Mouse (Mus musculus): ENCODE results near the gene Mrtfb. TPM values are rescaled to one million over a fixed set of nuclear protein-coding genes. Genes with fewer than 3 reads are reported as not detected.

Mrtfb gene
- polyA plus RNA-seq, 1 experiment from 2014 or later, result 19.1 TPM

DNA sequence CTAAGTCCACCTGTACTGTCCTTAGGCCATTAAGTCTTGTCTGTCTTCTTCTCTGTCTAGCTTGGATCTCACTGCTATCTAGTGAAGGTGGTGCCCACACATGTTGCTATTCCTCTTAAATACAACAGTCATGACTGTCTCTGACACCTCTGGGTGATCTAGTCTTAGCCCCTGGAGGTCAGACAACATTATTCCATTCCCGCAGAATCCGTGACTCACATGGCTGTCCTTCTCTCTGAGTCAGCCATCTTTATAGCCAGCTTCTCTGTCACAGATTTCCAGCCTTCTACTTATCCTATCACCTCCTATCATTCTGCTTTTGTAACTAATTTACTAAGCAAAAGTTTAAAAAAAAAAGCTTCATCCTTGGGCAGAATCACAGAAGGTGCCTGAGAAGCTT, 125.5 kb downstream of the Mrtfb start:
- Histone ChIP-seq H3K36me3 (ENCODE audit: control insufficient read depth, insufficient read depth, low read length) (no peaks in the 10 kb centered on the region; the same call in 1 of the 2 replicates), H3K9me3 (ENCODE audit: control insufficient read depth, low read length) (no peaks in the 10 kb centered on the region), H3K27me3 (ENCODE audit: control insufficient read depth, insufficient read depth, low read length) (no peaks in the 10 kb centered on the region), H3K9ac (ENCODE audit: low read length) (no peak overlapping the region), H3K27ac (ENCODE audit: low read depth, low read length) (no peak overlapping the region), H3K4me1 (ENCODE audit: control insufficient read depth, insufficient read depth, low read length) (no peaks in the 10 kb centered on the region), H3K4me2 (no peak overlapping the region), H3K4me3 (ENCODE audit: low read depth, low read length) (no peak overlapping the region)
- DNase-seq (ENCODE audit: low spot score, missing footprints) (peak; percentile 28), ATAC-seq (ENCODE audit: low FRiP score) (no peak)
- WGBS, result 96% methylated on average over 2 of the region's 2 CpGs

DNA sequence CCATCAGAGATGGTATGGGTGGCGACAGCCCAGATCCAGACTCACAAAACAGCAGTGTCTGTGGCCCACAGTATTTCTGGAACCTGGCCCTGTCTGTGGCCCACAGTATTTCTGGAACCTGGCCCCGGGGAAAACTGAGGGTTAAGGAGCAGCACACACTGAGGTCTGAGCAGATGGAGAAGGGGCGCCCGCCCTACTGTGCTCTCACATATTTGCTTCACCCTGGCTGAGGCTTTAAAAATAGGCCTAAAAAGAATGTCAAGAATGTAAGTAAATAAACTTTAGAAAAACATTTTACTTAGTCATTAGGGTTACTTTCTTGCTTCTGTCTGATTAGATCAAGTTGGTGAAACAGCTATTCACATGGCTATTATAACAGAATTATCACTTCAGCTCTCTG, 131.0 kb downstream of the Mrtfb start:
- 91% methylated on average over 4 of the region's 4 CpGs for WGBS
- no peaks in the 10 kb centered on the region; the same call in 1 of the 2 replicates for H3K36me3 ChIP-seq (ENCODE audit: control insufficient read depth, insufficient read depth, low read length)
- no peak overlapping the region for H3K4me2 ChIP-seq
- DNase-seq (ENCODE audit: low spot score, missing footprints), result no peak
- no peaks in the 10 kb centered on the region for H3K4me1 ChIP-seq (ENCODE audit: control insufficient read depth, insufficient read depth, low read length)
- no peaks in the 10 kb centered on the region for H3K9me3 ChIP-seq (ENCODE audit: control insufficient read depth, low read length)
- H3K4me3 ChIP-seq (ENCODE audit: low read depth, low read length), result no peak overlapping the region
- H3K27me3 ChIP-seq (ENCODE audit: control insufficient read depth, insufficient read depth, low read length), result no peaks in the 10 kb centered on the region
- no peak for ATAC-seq (ENCODE audit: low FRiP score)
- no peak overlapping the region for H3K9ac ChIP-seq (ENCODE audit: low read length)
- H3K27ac ChIP-seq (ENCODE audit: low read depth, low read length), result no peak overlapping the region

GRCm38 (mm10) chr16:13400375-13400774, 144.1 kb downstream of the Mrtfb start:
- peaks cover 9% of the 10 kb centered on the region for H3K36me3 ChIP-seq (ENCODE audit: control insufficient read depth, insufficient read depth, low read length)
- ATAC-seq (ENCODE audit: low FRiP score), result no peak
- 79% methylated on average over 2 of the region's 2 CpGs for WGBS
- no peak overlapping the region for H3K9ac ChIP-seq (ENCODE audit: low read length)
- H3K9me3 ChIP-seq (ENCODE audit: control insufficient read depth, low read length), result no peaks in the 10 kb centered on the region
- no peaks in the 10 kb centered on the region for H3K4me1 ChIP-seq (ENCODE audit: control insufficient read depth, insufficient read depth, low read length)
- H3K4me2 ChIP-seq, result no peak overlapping the region
- H3K27me3 ChIP-seq (ENCODE audit: control insufficient read depth, insufficient read depth, low read length), result no peaks in the 10 kb centered on the region
- H3K4me3 ChIP-seq (ENCODE audit: low read depth, low read length), result no peak overlapping the region
- no peak overlapping the region for H3K27ac ChIP-seq (ENCODE audit: low read depth, low read length)
- no peak for DNase-seq (ENCODE audit: low spot score, missing footprints)

DNA sequence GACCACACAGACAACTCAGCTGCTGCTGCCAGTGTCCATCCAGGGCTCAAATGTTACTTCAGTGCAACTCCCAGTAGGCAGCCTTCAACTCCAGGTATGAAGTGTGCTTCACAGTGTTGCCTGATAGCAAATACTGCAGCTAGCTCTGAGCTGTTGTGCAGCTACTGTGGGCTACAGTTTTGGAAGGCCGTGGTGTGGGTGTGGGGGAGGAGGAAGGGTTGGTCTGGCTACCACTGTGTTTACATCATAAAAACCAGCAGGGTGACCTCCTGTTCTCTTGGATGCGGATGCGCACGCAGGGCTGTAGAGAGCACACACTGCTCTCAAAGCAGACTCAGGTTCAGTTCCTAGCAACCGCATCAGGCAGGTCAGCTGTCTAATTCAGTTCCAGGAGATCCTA, 145.3 kb downstream of the Mrtfb start:
- Histone ChIP-seq H3K27me3 (ENCODE audit: control insufficient read depth, insufficient read depth, low read length) (no peaks in the 10 kb centered on the region), H3K4me3 (ENCODE audit: low read depth, low read length) (no peak overlapping the region), H3K9ac (ENCODE audit: low read length) (no peak overlapping the region), H3K9me3 (ENCODE audit: control insufficient read depth, low read length) (no peaks in the 10 kb centered on the region), H3K4me1 (ENCODE audit: control insufficient read depth, insufficient read depth, low read length) (no peaks in the 10 kb centered on the region), H3K36me3 (ENCODE audit: control insufficient read depth, insufficient read depth, low read length) (peaks cover 9% of the 10 kb centered on the region), H3K4me2 (no peak overlapping the region), H3K27ac (ENCODE audit: low read depth, low read length) (no peak overlapping the region)
- 90% methylated on average over 5 of the region's 5 CpGs for WGBS
- ATAC-seq (ENCODE audit: low FRiP score), result no peak
- DNase-seq (ENCODE audit: low spot score, missing footprints), result no peak

DNA sequence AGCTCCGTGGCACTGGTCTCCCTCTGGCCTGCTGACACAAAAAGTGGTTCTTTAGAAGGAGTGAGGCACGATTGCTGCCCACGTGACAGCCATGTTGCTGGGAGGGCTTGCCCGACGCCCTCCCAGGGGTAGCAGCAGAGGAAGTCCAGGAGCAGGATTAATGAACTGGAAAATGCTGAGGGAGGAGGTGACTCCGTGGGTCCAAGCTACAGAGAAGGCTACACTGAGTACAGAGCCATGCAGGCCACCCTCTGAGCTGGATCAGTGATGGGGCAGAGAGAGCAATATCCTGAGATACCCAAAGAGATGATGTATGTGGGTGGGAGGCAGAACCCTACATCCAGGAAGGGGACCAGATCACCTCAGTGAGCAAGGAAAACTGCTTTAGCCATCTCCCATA, 148.4 kb downstream of the Mrtfb start:
- no peaks in the 10 kb centered on the region for H3K4me1 ChIP-seq (ENCODE audit: control insufficient read depth, insufficient read depth, low read length)
- H3K4me3 ChIP-seq (ENCODE audit: low read depth, low read length), result no peak overlapping the region
- no peak overlapping the region for H3K27ac ChIP-seq (ENCODE audit: low read depth, low read length)
- DNase-seq (ENCODE audit: low spot score, missing footprints), result no peak
- H3K4me2 ChIP-seq, result no peak overlapping the region
- 90% methylated on average over 6 of the region's 6 CpGs for WGBS
- no peak overlapping the region for H3K9ac ChIP-seq (ENCODE audit: low read length)
- H3K27me3 ChIP-seq (ENCODE audit: control insufficient read depth, insufficient read depth, low read length), result no peaks in the 10 kb centered on the region
- ATAC-seq (ENCODE audit: low FRiP score), result no peak
- H3K9me3 ChIP-seq (ENCODE audit: control insufficient read depth, low read length), result no peaks in the 10 kb centered on the region
- peaks cover 3% of the 10 kb centered on the region; the same call in 1 of the 2 replicates for H3K36me3 ChIP-seq (ENCODE audit: control insufficient read depth, insufficient read depth, low read length)

DNA sequence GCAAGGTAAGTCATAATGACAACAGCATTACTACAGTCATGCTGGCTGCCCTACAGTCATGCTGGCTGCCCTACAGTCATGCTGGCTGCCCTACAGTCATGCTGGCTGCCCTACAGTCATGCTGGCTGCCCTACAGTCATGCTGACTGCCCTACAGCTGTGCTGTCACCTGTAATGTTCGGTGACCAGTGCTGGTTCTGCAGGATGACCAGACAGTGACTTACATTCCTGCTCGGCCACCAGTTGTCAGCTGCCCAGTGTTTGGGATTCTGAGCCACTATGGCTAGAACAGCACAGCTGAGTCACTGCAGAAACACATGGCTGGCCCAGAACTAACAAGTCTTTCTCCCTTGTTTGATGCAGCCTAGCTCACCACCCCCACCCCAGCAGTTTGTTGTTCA, 149.1 kb downstream of the Mrtfb start:
- Histone ChIP-seq H3K9me3 (ENCODE audit: control insufficient read depth, low read length) (no peaks in the 10 kb centered on the region; the same call in 1 of the 2 replicates), H3K4me2 (no peak overlapping the region), H3K9ac (ENCODE audit: low read length) (no peak overlapping the region), H3K4me3 (ENCODE audit: low read depth, low read length) (no peak overlapping the region), H3K27ac (ENCODE audit: low read depth, low read length) (no peak overlapping the region), H3K27me3 (ENCODE audit: control insufficient read depth, insufficient read depth, low read length) (no peaks in the 10 kb centered on the region), H3K4me1 (ENCODE audit: control insufficient read depth, insufficient read depth, low read length) (no peaks in the 10 kb centered on the region), H3K36me3 (ENCODE audit: control insufficient read depth, insufficient read depth, low read length) (peaks cover 2% of the 10 kb centered on the region; the same call in 1 of the 2 replicates)
- DNase-seq (ENCODE audit: low spot score, missing footprints) (no peak), ATAC-seq (ENCODE audit: low FRiP score) (no peak)
- WGBS, result 94% methylated on average over 2 of the region's 2 CpGs

GRCm38 (mm10) chr16:13409530-13410163, 153.4 kb downstream of the Mrtfb start:
- Histone ChIP-seq H3K9me3 (ENCODE audit: control insufficient read depth, low read length) (no peaks in the 10 kb centered on the region; the same call in 1 of the 2 replicates), H3K9ac (ENCODE audit: low read length) (no peak overlapping the region), H3K4me1 (ENCODE audit: control insufficient read depth, insufficient read depth, low read length) (no peaks in the 10 kb centered on the region), H3K4me3 (ENCODE audit: low read depth, low read length) (no peak overlapping the region), H3K27me3 (ENCODE audit: control insufficient read depth, insufficient read depth, low read length) (no peaks in the 10 kb centered on the region), H3K27ac (ENCODE audit: low read depth, low read length) (no peak overlapping the region), H3K36me3 (ENCODE audit: control insufficient read depth, insufficient read depth, low read length) (peaks cover 8% of the 10 kb centered on the region; the same call in 1 of the 2 replicates), H3K4me2 (no peak overlapping the region)
- 75% methylated on average over 4 of the region's 4 CpGs for WGBS
- DNase-seq (ENCODE audit: low spot score, missing footprints) (peak; percentile 89), ATAC-seq (ENCODE audit: low FRiP score) (peak; percentile 58; the same call in 1 of the 2 replicates)

GRCm38 (mm10) chr16:13410760-13411159, 154.5 kb downstream of the Mrtfb start:
- DNase-seq (ENCODE audit: low spot score, missing footprints), result no peak
- Histone ChIP-seq H3K4me1 (ENCODE audit: control insufficient read depth, insufficient read depth, low read length) (no peaks in the 10 kb centered on the region), H3K36me3 (ENCODE audit: control insufficient read depth, insufficient read depth, low read length) (peaks cover 8% of the 10 kb centered on the region; the same call in 1 of the 2 replicates), H3K9ac (ENCODE audit: low read length) (no peak overlapping the region), H3K4me2 (no peak overlapping the region), H3K27me3 (ENCODE audit: control insufficient read depth, insufficient read depth, low read length) (no peaks in the 10 kb centered on the region), H3K9me3 (ENCODE audit: control insufficient read depth, low read length) (no peaks in the 10 kb centered on the region; the same call in 1 of the 2 replicates), H3K4me3 (ENCODE audit: low read depth, low read length) (no peak overlapping the region), H3K27ac (ENCODE audit: low read depth, low read length) (no peak overlapping the region)
- no peak for ATAC-seq (ENCODE audit: low FRiP score)
- 87% methylated on average over 2 of the region's 2 CpGs for WGBS

- H3K4me3 ChIP-seq (ENCODE audit: low read depth, low read length), result no peak overlapping the region
- ATAC-seq (ENCODE audit: low FRiP score) (no peak), DNase-seq (ENCODE audit: low spot score, missing footprints) (no peak)
- no peaks in the 10 kb centered on the region for H3K27me3 ChIP-seq (ENCODE audit: control insufficient read depth, insufficient read depth, low read length)
- H3K9ac ChIP-seq (ENCODE audit: low read length), result no peak overlapping the region
- H3K36me3 ChIP-seq (ENCODE audit: control insufficient read depth, insufficient read depth, low read length), result peaks cover 8% of the 10 kb centered on the region; the same call in 1 of the 2 replicates
- no peak overlapping the region for H3K27ac ChIP-seq (ENCODE audit: low read depth, low read length)
- H3K9me3 ChIP-seq (ENCODE audit: control insufficient read depth, low read length), result no peaks in the 10 kb centered on the region; the same call in 1 of the 2 replicates
- no peak overlapping the region for H3K4me2 ChIP-seq
- 97% methylated on average over 4 of the region's 4 CpGs for WGBS
- no peaks in the 10 kb centered on the region for H3K4me1 ChIP-seq (ENCODE audit: control insufficient read depth, insufficient read depth, low read length)
Measured at GRCm38 (mm10) chr16:13411531-13411930, 155.2 kb downstream of the Mrtfb start.
